Mouse (Mus musculus) heart, adult 8-10 months (tissue): ENCODE data around the gene Rftn1. TPM values are rescaled to one million over a fixed set of nuclear protein-coding genes. Genes with fewer than 3 reads are reported as not detected.
"Not testable (repeated sequence)": the region's sequence is repeated elsewhere in the genome, so short reads cannot be mapped to it uniquely, and the experiment has no call there.

Source experiments
- DNase-seq: peaks from one replicate; pipeline ENCODE4 v3.0.0; 2022; ENCODE audit warnings: low spot score
- total RNA-seq, 4 experiments: library from RNA; stranded (reverse); gene quantifications; 2 replicates each; pipeline ENCODE4 v1.2.4; 2022

The Rftn1 gene
- total RNA-seq, 4 experiments from 2014 or later = 45.4 to 54.7 (median 50.4) TPM

- DNase-seq = no peak
These were observed 63.2 kb downstream of the Rftn1 start for GRCm38 (mm10) chr17:50127045-50127813.

GRCm38 (mm10) chr17:50126545-50126944 is 63.9 kb downstream of the Rftn1 start:
- no peak for DNase-seq

GRCm38 (mm10) chr17:50125900-50126299 is 64.6 kb downstream of the Rftn1 start:
- no peak for DNase-seq

GRCm38 (mm10) chr17:50125245-50125798 is 65.2 kb downstream of the Rftn1 start:
- no peak for DNase-seq

GRCm38 (mm10) chr17:50124708-50125107 is 65.8 kb downstream of the Rftn1 start:
- DNase-seq = no peak

GRCm38 (mm10) chr17:50122555-50122954 is 67.9 kb downstream of the Rftn1 start:
- DNase-seq = no peak

GRCm38 (mm10) chr17:50120098-50120497 is 70.4 kb downstream of the Rftn1 start:
- peak; percentile 78 for DNase-seq

GRCm38 (mm10) chr17:50117461-50117860 is 73.0 kb downstream of the Rftn1 start:
- no peak for DNase-seq

GRCm38 (mm10) chr17:50116980-50117379 is 73.5 kb downstream of the Rftn1 start:
- DNase-seq = peak; percentile 77

- not testable (repeated sequence) for DNase-seq
These were observed 74.1 kb downstream of the Rftn1 start for GRCm38 (mm10) chr17:50116401-50116800.

- not testable (repeated sequence) for DNase-seq
These were observed 74.8 kb downstream of the Rftn1 start for GRCm38 (mm10) chr17:50115716-50116115.

- no peak for DNase-seq
These were observed 75.8 kb downstream of the Rftn1 start for GRCm38 (mm10) chr17:50114659-50115058.

GRCm38 (mm10) chr17:50110650-50111415 is 79.6 kb downstream of the Rftn1 start:
- peak; percentile 73 for DNase-seq

- no peak for DNase-seq
These were observed 83.7 kb downstream of the Rftn1 start for GRCm38 (mm10) chr17:50106811-50107210.

- DNase-seq = no peak
These were observed 86.3 kb downstream of the Rftn1 start for GRCm38 (mm10) chr17:50104131-50104530.

GRCm38 (mm10) chr17:50101416-50101815 is 89.1 kb downstream of the Rftn1 start:
- DNase-seq = no peak

GRCm38 (mm10) chr17:50100070-50100469 is 90.4 kb downstream of the Rftn1 start:
- DNase-seq = no peak

GRCm38 (mm10) chr17:50099378-50099777 is 91.1 kb downstream of the Rftn1 start:
- DNase-seq = no peak

GRCm38 (mm10) chr17:50098297-50098696 is 92.2 kb downstream of the Rftn1 start:
- no peak for DNase-seq

- no peak for DNase-seq
These were observed 92.6 kb downstream of the Rftn1 start for GRCm38 (mm10) chr17:50097831-50098230.

GRCm38 (mm10) chr17:50096305-50096704 is 94.2 kb downstream of the Rftn1 start:
- no peak for DNase-seq

GRCm38 (mm10) chr17:50094596-50094995 is 95.9 kb downstream of the Rftn1 start:
- no peak for DNase-seq

GRCm38 (mm10) chr17:50094077-50094476 is 96.4 kb downstream of the Rftn1 start:
- no peak for DNase-seq
